ENCODE assay signal across 10 mouse cellular contexts in the genomic region with DNA sequence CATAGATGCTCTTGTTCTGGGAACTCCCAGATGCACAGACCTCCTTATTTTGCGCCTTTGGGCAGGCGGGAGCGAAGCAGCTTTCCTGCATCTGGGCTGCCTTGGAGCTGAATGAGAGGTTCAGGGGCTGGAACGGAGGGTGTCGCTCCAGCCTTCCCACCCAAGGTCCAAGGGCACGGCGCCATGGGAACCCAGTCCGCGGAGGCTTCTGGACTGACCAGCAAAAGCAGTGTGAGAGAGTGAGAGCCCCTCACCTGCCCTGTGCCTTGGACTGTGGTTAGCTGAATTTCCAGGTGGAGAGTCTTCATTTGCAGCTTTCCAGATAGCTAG. TPM values are rescaled to one million over a fixed set of nuclear protein-coding genes. Genes with fewer than 3 reads are reported as not detected.
DNase-seq lines count a peak whose midpoint lies in the region; ATAC-seq and TF ChIP-seq lines count a peak whose summit lies in the region.
"Had no signal": no experiment of that assay in that cellular context is flagged by ENCODE, and none has a peak within 500 bp of the region (broad histone marks: within the 10 kb centered on the region; RNA-seq: fewer than 3 reads in every experiment).

No protein-coding gene starts in this region.

- 4% methylated on average over 9 of the region's 9 CpGs for WGBS in heart, embryonic 15.5 days
- 3% methylated on average over 9 of the region's 9 CpGs for whole genome bisulfite sequencing in hindbrain, postnatal 0 days
- 3% methylated on average over 9 of the region's 9 CpGs for WGBS in neural tube, embryonic 11.5 days
- WGBS in lung, adult 2 months: 7% methylated on average over 9 of the region's 9 CpGs

- no peaks in the 10 kb centered on the region for H3K9me3 ChIP-seq in heart, embryonic 15.5 days (replicated peaks)
- no peaks in the 10 kb centered on the region for H3K9me3 ChIP-seq in hindbrain, postnatal 0 days (ENCODE audit: low read length)
- H3K9me3 ChIP-seq in neural tube, embryonic 11.5 days (ENCODE audit: control insufficient read depth, low read length): no peaks in the 10 kb centered on the region

- H3K27me3 ChIP-seq in heart, embryonic 15.5 days: peaks cover 47% of the 10 kb centered on the region
- H3K27me3 ChIP-seq in hindbrain, postnatal 0 days (ENCODE audit: insufficient read depth, low read length): no peaks in the 10 kb centered on the region
- peaks cover 5% of the 10 kb centered on the region; the same call in 1 of the 2 replicates for H3K27me3 ChIP-seq in neural tube, embryonic 11.5 days (ENCODE audit: control insufficient read depth, insufficient read depth, low read length)
- H3K27me3 ChIP-seq: CH12.LX had no signal

- peaks cover 15% of the 10 kb centered on the region for H3K4me1 ChIP-seq in heart, embryonic 15.5 days (replicated peaks)
- H3K4me1 ChIP-seq in cortical plate, adult 2 months (ENCODE audit: control insufficient read depth, insufficient read depth, low read length): no peaks in the 10 kb centered on the region
- no peaks in the 10 kb centered on the region for H3K4me1 ChIP-seq in hindbrain, postnatal 0 days (ENCODE audit: insufficient read depth, low read length)
- peaks cover 2% of the 10 kb centered on the region; the same call in 1 of the 2 replicates for H3K4me1 ChIP-seq in neural tube, embryonic 11.5 days (ENCODE audit: control insufficient read depth, insufficient read depth, low read length)
- no peaks in the 10 kb centered on the region for H3K4me1 ChIP-seq in lung, adult 2 months (ENCODE audit: control insufficient read depth, insufficient read depth, low read length)

- peak overlapping the region; percentile 45; the same call in 1 of the 2 replicates for H3K4me3 ChIP-seq in heart, embryonic 15.5 days
- peak overlapping the region; percentile 95 for H3K4me3 ChIP-seq in cortical plate, adult 2 months (ENCODE audit: insufficient read depth, low read length)
- H3K4me3 ChIP-seq in hindbrain, postnatal 0 days (ENCODE audit: low read length): peak overlapping the region; percentile 61
- H3K4me3 ChIP-seq in neural tube, embryonic 11.5 days (ENCODE audit: low read depth, low read length): peak overlapping the region; percentile 52
- H3K4me3 ChIP-seq in lung, adult 2 months (replicated peaks; ENCODE audit: extremely low read depth, low read depth, low read length): no peak overlapping the region
- H3K4me3 ChIP-seq: erythroblast, embryonic 14.5 days had no signal

- DNase-seq in heart, postnatal 36 days: no peak
- peak; percentile 38 for DNase-seq in hindbrain, postnatal 0 days (ENCODE audit: low spot score)
- peak; percentile 33 for DNase-seq in neural tube, embryonic 11.5 days (ENCODE audit: low spot score)
- DNase-seq in lung, adult 2 months: no peak
- DNase-seq in kidney, postnatal 4 days: no peak

- TF ChIP-seq CTCF in cortical plate, adult 2 months (IDR thresholded peaks at IDR 0.05; ENCODE audit: extremely low read depth, insufficient read depth, low read length): no peak
- TF ChIP-seq CTCF in hindbrain, postnatal 0 days (IDR thresholded peaks at IDR 0.05; ENCODE audit: low read depth): no peak
- TF ChIP-seq CTCF in lung, adult 2 months (IDR thresholded peaks at IDR 0.05; ENCODE audit: insufficient read depth, low read length): no peak

- H3K36me3 ChIP-seq in heart, embryonic 15.5 days: no peaks in the 10 kb centered on the region
- no peaks in the 10 kb centered on the region for H3K36me3 ChIP-seq in hindbrain, postnatal 0 days (ENCODE audit: insufficient read depth, low read length)
- H3K36me3 ChIP-seq in neural tube, embryonic 11.5 days (ENCODE audit: control insufficient read depth, insufficient read depth, low read length): no peaks in the 10 kb centered on the region

- TF ChIP-seq POLR2A in cortical plate, adult 2 months (IDR thresholded peaks at IDR 0.05; ENCODE audit: extremely low read depth, insufficient read depth, low read length): no peak
- TF ChIP-seq POLR2A in lung, adult 2 months (IDR thresholded peaks at IDR 0.05; ENCODE audit: borderline replicate concordance, extremely low read depth, low read depth, low read length): no peak

- H3K9ac ChIP-seq in heart, embryonic 15.5 days: no peak overlapping the region
- peak overlapping the region; percentile 61; the same call in 1 of the 2 replicates for H3K9ac ChIP-seq in hindbrain, postnatal 0 days (replicated peaks; ENCODE audit: low read length)
- H3K9ac ChIP-seq in neural tube, embryonic 11.5 days (ENCODE audit: low read length): peak overlapping the region; percentile 24; the same call in 1 of the 2 replicates

- H3K4me2 ChIP-seq in heart, embryonic 15.5 days: peak overlapping the region; percentile 69; the same call in 1 of the 2 replicates
- peak overlapping the region; percentile 73 for H3K4me2 ChIP-seq in hindbrain, postnatal 0 days (ENCODE audit: low read depth, low read length)
- H3K4me2 ChIP-seq in neural tube, embryonic 11.5 days (ENCODE audit: low read depth): peak overlapping the region; percentile 98

- ATAC-seq in heart, embryonic 15.5 days (replicated peaks; ENCODE audit: insufficient number of reproducible peaks, insufficient read depth, low FRiP score, low read depth): no peak
- no peak for ATAC-seq in hindbrain, postnatal 0 days
- ATAC-seq in neural tube, embryonic 11.5 days (ENCODE audit: insufficient read depth, low FRiP score, low TSS enrichment): no peak
- no peak for ATAC-seq in granulocyte monocyte progenitor cell, adult 5-6 weeks (replicated peaks; ENCODE audit: poor library complexity, severe bottlenecking)

- intact Hi-C loops in heart, postnatal 36 days (cut with DNase I): no loop called here

- no peak overlapping the region for H3K27ac ChIP-seq in heart, embryonic 15.5 days
- H3K27ac ChIP-seq in cortical plate, adult 2 months (ENCODE audit: insufficient read depth, low read length): no peak overlapping the region
- H3K27ac ChIP-seq in hindbrain, postnatal 0 days: peak overlapping the region; percentile 42; the same call in 1 of the 2 replicates
- H3K27ac ChIP-seq in neural tube, embryonic 11.5 days (ENCODE audit: low read depth, low read length): no peak overlapping the region

RNA-seq across cellular contexts. Expression of gene Galnt13, which starts 1.3 kb away (rescaled TPM):
- polyA plus RNA-seq in heart, embryonic 15.5 days (2015; fragmentation: Nextera tagmentation; extraction: Ambion mirVana): 0.16 TPM in 1 of 2 replicates, not detected in the other
- not detected for total RNA-seq in heart, postnatal 36 days (2021)
- polyA plus RNA-seq in cortical plate, adult 2 months (2012; rRNA removed): 7.2 and 9.4 TPM in 2 replicates
- total RNA-seq in hindbrain, postnatal 0 days (2014; rRNA removed): 12.5 and 18.2 TPM in 2 replicates
- polyA plus RNA-seq in hindbrain, postnatal 0 days (2015; fragmentation: Nextera tagmentation; extraction: Ambion mirVana): 12.3 TPM in 2 replicates
- 2.2 and 2.8 TPM in 2 replicates for polyA plus RNA-seq in neural tube, embryonic 11.5 days (2014; fragmentation: Nextera tagmentation; extraction: Ambion mirVana)
- total RNA-seq in granulocyte monocyte progenitor cell, adult 5-6 weeks (2014; fragmentation: Nextera tagmentation): not detected in 2 replicates
- total RNA-seq in granulocyte monocyte progenitor cell, adult 5-6 weeks (2017): not detected in 2 replicates
- polyA plus RNA-seq in lung, adult 2 months (2012; rRNA removed): 0.64 and 1.00 TPM in 2 replicates
- total RNA-seq: CH12.LX had no signal
- polyA plus RNA-seq: erythroblast, embryonic 14.5 days had no signal

Comparison
In these comparisons a context has a peak if more than half of its experiments do, and no peak if none do; other contexts are left out.
1. DNase-seq: peak in hindbrain, postnatal 0 days (single experiment) and neural tube, embryonic 11.5 days (single experiment); none in heart, postnatal 36 days (0 of 2), lung, adult 2 months (single experiment) and kidney, postnatal 4 days (0 of 2).
2. Peak in every context shown above with its lines, with median percentiles within 50 percentile points of each other: H3K4me2 ChIP-seq.